Mouse (Mus musculus): ENCODE measurements at regions not wholly inside any gene's neighbourhood (a gene's known extent, or its start where the extent isn't known, plus 50 kb on each side); places are given as distances from the start of the nearest gene placed in this dataset.

DNA sequence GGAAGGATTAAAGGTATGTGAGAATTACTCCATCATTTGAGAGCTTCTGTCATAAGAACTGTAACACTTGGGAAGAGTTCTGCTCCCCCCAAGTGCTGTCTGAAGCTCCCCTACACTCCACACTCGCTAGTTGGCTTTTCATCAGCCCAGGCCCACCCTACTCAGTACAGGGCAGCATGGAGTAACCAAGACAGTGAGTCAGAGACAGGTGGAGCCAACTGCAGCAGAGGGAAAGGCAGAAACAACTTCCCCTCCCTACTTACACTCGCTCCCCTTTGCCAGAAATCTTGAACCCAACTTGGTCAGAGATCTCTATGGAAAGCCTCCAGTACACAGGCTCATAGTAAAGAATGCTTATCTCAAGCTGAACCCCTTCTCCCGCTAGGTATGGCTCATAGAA lies 2046.5 kb downstream of the Grik2 start:
- intact Hi-C loops (cut with DNase I) = loop anchor here (2.0 kb wide), 1 partner anchor 19 kb away; no protein-coding TSS in a partner anchor

DNA sequence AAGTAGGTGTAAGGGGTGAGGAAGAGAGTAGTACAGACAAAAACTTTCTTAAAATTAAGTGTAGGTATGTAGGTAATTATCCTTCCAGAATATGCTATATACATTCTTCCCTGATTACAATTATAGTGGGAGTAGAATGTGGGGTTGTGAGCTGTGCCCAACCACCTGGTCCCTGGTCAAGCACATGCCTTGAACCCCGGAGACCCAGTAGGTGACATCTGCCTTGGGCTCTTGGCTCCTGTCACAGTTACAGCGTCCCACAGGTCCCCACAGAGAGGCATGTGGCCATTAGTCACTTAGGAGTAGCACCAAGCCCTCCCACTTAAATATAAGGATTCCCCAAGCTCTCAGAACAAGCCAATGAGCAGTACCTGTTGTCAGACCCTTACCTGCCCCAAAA lies 2046.9 kb downstream of the Grik2 start:
- intact Hi-C loops (cut with DNase I) = loop anchor here (2.0 kb wide), 1 partner anchor 19 kb away; no protein-coding TSS in a partner anchor

DNA sequence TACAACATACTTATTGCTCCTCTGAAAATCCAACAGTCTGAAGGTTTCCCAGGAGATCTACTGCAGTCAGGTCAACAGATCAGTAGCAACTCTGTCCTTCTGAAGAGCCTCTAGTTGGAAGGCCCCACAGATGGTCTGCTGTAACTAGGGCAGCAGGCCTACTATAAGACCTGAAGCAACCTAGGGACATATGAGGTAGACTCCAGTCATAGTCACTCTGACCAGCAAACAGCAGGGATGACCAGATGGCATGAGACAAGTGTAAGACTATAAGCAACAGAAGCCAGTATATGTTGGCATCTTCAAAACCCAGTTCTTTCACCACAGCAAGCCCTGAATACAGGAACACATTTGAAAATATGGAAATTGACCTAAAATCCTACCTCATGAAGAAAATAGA lies 2079.8 kb downstream of the Grik2 start:
- intact Hi-C loops (cut with DNase I) = no loop called here
